Mouse (Mus musculus) adrenal gland, postnatal 0 days (tissue): ENCODE results near the gene Ssxb1. TPM values are rescaled to one million over a fixed set of nuclear protein-coding genes. Genes with fewer than 3 reads are reported as not detected.

Experiments
- polyA plus RNA-seq: library from polyadenylated mRNA; unstranded; fragments of >200 nt; fragmentation: Nextera tagmentation; extraction: Ambion mirVana; gene quantifications from 2 replicates; pipeline ENCODE4 v1.2.1, GENCODE M21; 2015

The Ssxb1 gene
- polyA plus RNA-seq, result not detected in 2 replicates

GRCm38 (mm10) chrX:8413005-8413404 lies at the start of gene Ssxb1:
Gene Ssxb1, plus strand, starts transcription at chrX:8413305.

GRCm38 (mm10) chrX:8366678-8367077 lies 46.4 kb upstream of the Ssxb1 start, which contains the start of gene Ssxb9:
Gene Ssxb9, plus strand, starts transcription at chrX:8366978.

DNA sequence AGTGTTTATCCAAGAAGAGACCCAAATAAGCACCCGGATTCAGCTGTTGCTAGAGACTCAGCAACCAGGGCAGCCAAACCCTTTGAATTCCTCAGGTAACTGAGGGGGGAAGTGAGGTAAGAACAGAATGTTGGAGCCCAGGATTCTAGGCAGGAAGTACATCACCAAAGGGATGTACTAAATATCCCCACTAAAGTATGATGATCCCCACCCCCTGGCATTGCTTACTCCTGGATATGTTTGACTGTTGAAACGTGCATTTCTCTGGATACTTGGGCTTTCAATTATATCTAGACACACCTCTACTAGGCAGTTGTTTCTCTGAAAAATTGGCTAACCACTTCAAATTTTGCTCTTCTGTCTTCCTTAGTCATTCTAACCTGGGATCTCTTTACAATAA lies 48.5 kb downstream of the Ssxb1 start, which contains the start of gene Ssxb2:
Gene Ssxb2 (minus strand): TSS at position 101 of the 400 bp plus-strand sequence.

Other genes with a start within 250 kb of the Ssxb1 start
- 6.7 and 6.8 TPM in 2 replicates for gene Tbc1d25, start 237.1 kb upstream of the Ssxb1 start, polyA plus RNA-seq
- gene Ebp, start 219.8 kb upstream of the Ssxb1 start, polyA plus RNA-seq, result 34.7 and 50.8 TPM in 2 replicates
- 6.6 and 7.5 TPM in 2 replicates for gene Porcn, start 206.8 kb upstream of the Ssxb1 start, polyA plus RNA-seq
- 22.2 and 27.2 TPM in 2 replicates for gene Ftsj1, start 160.9 kb upstream of the Ssxb1 start, polyA plus RNA-seq
- 1.3 and 3.9 TPM in 2 replicates for gene Slc38a5, start 142.2 kb upstream of the Ssxb1 start, polyA plus RNA-seq
- not detected in 2 replicates for gene Ssxb10, start 85.9 kb upstream of the Ssxb1 start, polyA plus RNA-seq
- gene Ssxb9, start 46.3 kb upstream of the Ssxb1 start, polyA plus RNA-seq, result not detected in 2 replicates
- gene Ssxb2, start 48.4 kb downstream of the Ssxb1 start, polyA plus RNA-seq, result not detected in 2 replicates
- not detected in 2 replicates for gene Gm14459, start 111.6 kb downstream of the Ssxb1 start, polyA plus RNA-seq
- gene Ssxb6, start 134.9 kb downstream of the Ssxb1 start, polyA plus RNA-seq, result not detected in 2 replicates
- gene Ssxb3, start 178.5 kb downstream of the Ssxb1 start, polyA plus RNA-seq, result not detected in 2 replicates